Mouse (Mus musculus): ENCODE data around the gene Pdzd3.

The Pdzd3 gene

GRCm38 (mm10) chr9:44209416-44209815, 41.9 kb downstream of the Pdzd3 start:
- DNase-seq (ENCODE audit: extremely low read depth, low read depth, low spot score) = no peak

DNA sequence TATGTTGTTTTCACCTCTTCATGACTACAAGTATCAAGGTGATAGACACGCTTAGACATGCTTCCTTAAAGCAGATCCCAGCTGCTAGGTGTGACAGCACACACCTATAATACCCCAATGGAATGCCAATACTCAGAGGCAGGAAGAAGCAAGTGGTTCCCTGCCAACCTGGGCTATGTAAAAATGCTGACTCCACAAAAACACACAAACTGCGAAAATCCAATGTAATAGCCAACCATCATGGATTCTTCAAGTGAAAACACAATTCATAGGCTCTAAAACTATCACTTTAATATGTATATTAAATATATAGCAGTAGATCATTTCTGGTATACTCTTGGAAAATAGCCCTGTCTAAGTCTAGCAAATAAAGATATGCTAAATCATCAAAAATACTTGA, 43.4 kb downstream of the Pdzd3 start:
- DNase-seq (ENCODE audit: extremely low read depth, low read depth, low spot score) = no peak

- no peak for DNase-seq (ENCODE audit: extremely low read depth, low read depth, low spot score)
Observed at GRCm38 (mm10) chr9:44200458-44200857, 50.8 kb downstream of the Pdzd3 start.

DNA sequence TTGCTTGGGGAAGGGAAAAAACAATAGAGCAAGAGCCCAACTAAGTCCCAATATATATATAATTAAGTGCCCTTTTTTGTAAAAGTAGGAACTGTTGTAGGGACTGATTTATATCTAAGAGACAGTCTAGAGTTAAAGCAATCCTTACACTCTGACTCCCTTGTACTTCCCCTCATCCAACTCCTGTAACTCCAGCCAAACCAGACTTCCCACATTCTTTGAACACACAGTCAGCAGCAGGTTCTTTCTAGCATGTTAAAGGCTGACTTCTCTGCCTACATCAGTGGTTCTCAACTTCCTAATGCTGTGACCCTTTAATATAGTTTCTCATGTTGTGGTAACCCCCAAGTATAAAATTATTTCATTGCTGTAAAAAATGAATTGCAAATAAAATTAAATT, 51.7 kb downstream of the Pdzd3 start:
- no peak for DNase-seq (ENCODE audit: extremely low read depth, low read depth, low spot score)

GRCm38 (mm10) chr9:44199166-44199565, 52.1 kb downstream of the Pdzd3 start:
- no peak for DNase-seq (ENCODE audit: extremely low read depth, low read depth, low spot score)

Data from fat pad, adult 2 months (tissue).